Mouse (Mus musculus): Measurements from ENCODE around the gene Pgghg. TPM values are rescaled to one million over a fixed set of nuclear protein-coding genes. Genes with fewer than 3 reads are reported as not detected.
"Not testable (repeated sequence)": the region's sequence is repeated elsewhere in the genome, so short reads cannot be mapped to it uniquely, and the experiment has no call there.

Pgghg gene
- polyA plus RNA-seq, 1 experiment from 2014 or later = 13.9 TPM

DNA sequence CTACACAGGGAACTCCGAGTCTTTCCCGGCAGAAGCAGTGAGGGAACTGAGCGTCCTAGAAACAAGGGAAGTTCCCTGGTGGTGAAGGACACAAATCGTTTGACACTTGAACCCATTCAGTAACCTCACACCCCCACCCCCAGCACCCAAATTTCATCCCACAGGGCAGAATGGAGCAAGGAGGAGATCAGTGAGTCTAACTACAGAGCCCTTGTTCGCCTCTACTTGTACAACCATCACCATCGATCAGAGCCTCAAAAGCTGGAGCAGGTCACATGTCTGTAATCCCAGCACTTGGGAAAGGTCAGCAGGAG lies 15.3 kb downstream of the Pgghg start:
- Histone ChIP-seq H3K27ac (ENCODE audit: poor library complexity, severe bottlenecking) (peak overlapping the region; percentile 91), H3K9me3 (replicated peaks) (no peaks in the 10 kb centered on the region), H3K27me3 (replicated peaks) (peaks cover 13% of the 10 kb centered on the region; the same call in 1 of the 2 replicates), H3K4me1 (replicated peaks) (peaks cover 32% of the 10 kb centered on the region), H3K4me3 (no peak overlapping the region), H3K36me3 (peaks cover 3% of the 10 kb centered on the region; the same call in 1 of the 2 replicates), H3K4me2 (peak overlapping the region; percentile 81; the same call in 1 of the 2 replicates), H3K9ac (no peak overlapping the region)
- ATAC-seq (ENCODE audit: insufficient number of reproducible peaks, low FRiP score) = no peak
- WGBS = 37% methylated on average over 6 of the region's 6 CpGs

DNA sequence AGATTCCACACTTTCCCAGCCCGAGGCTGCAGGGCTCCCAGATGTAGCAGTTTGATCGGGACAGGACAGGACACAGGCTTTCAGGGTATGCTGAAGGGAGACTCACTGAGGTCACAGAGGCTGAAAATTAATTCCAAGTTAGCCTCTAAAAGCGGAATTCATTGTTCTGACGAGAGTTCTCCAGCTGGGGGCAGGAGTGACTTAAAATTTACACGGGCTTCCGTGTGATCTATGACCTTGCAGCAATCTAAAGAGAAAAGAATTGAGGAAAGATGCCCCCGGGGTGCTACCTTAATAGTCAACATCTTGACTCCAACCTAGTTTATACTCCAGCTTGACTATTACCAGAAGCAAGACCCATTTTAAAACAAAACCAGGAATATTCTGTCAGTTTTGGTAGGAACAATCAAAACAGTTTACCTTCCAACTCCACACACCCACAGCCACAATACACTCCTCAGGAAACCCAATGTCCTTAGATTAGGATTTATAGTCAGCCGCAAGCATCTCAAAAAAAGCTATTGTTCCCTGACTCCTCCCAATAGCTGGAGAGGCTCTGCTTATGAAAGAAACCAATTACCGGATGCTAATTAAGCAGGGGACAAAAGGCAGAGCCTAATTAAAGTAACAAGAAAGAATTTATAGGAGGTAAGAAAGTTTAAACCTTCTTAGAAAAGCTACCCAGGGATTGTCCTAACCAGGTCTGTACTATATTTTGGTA lies 18.1 kb downstream of the Pgghg start:
- Histone ChIP-seq H3K27me3 (replicated peaks) (peaks cover 13% of the 10 kb centered on the region), H3K9me3 (replicated peaks) (no peaks in the 10 kb centered on the region), H3K36me3 (no peaks in the 10 kb centered on the region), H3K4me1 (replicated peaks) (peaks cover 18% of the 10 kb centered on the region), H3K4me2 (no peak overlapping the region), H3K27ac (ENCODE audit: poor library complexity, severe bottlenecking) (no peak overlapping the region), H3K4me3 (no peak overlapping the region), H3K9ac (no peak overlapping the region)
- ATAC-seq (ENCODE audit: insufficient number of reproducible peaks, low FRiP score) = no peak
- WGBS = 15% methylated on average over 9 of the region's 9 CpGs

DNA sequence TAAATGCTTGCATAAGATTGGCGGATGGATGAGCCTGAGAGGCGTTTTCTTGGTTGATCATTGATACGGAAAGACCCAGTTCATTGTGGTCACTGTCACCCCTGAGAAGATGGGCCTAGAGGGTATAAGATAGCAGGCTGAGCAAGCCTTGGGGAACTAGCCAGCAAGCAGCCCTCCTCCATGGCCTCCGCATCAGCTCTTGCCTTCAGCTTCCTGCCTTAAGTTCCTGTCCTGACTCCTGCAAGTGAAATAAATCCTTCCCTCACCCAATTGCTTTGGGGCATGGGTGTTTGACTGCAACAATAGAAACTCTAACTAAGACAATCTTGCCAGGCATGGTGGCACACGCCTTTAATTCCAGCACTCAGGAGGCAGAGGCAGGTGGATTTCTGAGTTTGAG lies 18.8 kb downstream of the Pgghg start:
- WGBS = 75% methylated on average over 5 of the region's 5 CpGs
- Histone ChIP-seq H3K27me3 (replicated peaks) (peaks cover 18% of the 10 kb centered on the region), H3K27ac (ENCODE audit: poor library complexity, severe bottlenecking) (no peak overlapping the region), H3K4me2 (no peak overlapping the region), H3K4me1 (replicated peaks) (peaks cover 11% of the 10 kb centered on the region), H3K9ac (no peak overlapping the region), H3K36me3 (no peaks in the 10 kb centered on the region), H3K4me3 (no peak overlapping the region), H3K9me3 (replicated peaks) (no peaks in the 10 kb centered on the region)
- ATAC-seq (ENCODE audit: insufficient number of reproducible peaks, low FRiP score) = no peak

DNA sequence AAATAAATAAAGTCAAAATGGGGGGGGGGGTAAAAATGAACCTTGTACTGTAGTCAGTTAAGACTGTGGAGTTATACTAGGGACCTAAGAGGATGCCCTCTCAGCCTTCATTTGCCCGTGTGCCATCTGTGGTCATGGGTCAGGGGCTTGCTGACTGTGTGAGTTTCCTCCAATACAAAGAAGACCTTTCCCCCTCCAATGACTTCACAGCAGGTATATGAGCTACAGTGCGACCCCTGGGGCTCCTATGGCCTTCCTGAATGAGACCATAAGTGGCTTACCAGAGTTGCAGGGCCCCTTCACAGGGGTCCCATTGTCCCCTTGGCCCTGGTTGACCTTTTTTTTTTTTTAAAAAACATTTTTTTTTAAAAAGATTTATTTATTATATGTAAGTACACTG lies 20.2 kb downstream of the Pgghg start:
- Histone ChIP-seq H3K4me1 (replicated peaks) (peaks cover 2% of the 10 kb centered on the region; the same call in 1 of the 2 replicates), H3K4me3 (no peak overlapping the region), H3K27ac (ENCODE audit: poor library complexity, severe bottlenecking) (no peak overlapping the region), H3K27me3 (replicated peaks) (peaks cover 21% of the 10 kb centered on the region), H3K36me3 (no peaks in the 10 kb centered on the region), H3K9me3 (replicated peaks) (no peaks in the 10 kb centered on the region), H3K9ac (no peak overlapping the region), H3K4me2 (no peak overlapping the region)
- WGBS = 74% methylated on average over 2 of the region's 2 CpGs
- ATAC-seq (ENCODE audit: insufficient number of reproducible peaks, low FRiP score) = no peak

DNA sequence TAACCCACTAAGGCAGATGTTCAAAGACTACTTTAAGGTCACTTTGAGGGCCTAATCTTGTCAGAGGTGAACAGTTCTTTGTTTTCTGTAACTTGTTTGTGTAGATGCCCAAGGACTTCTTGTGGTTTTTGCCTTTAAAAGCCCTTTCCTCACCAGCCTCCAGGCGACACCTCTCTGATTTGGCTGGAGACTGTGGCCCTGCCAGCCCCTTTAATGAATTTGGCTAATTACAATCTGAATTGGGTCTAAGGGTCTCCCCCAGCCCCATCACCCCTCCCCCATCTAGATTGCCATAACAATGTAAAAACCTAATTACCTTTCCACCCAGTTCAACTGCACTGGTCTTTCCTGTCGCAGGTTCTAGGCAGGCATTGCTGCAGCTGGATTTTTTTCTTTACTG lies 21.5 kb downstream of the Pgghg start:
- Histone ChIP-seq H3K4me1 (replicated peaks) (0 out of 2 replicates have a peak, but pooled peaks cover 2% of the 10 kb centered on the region), H3K27me3 (replicated peaks) (peaks cover 35% of the 10 kb centered on the region), H3K36me3 (no peaks in the 10 kb centered on the region), H3K27ac (ENCODE audit: poor library complexity, severe bottlenecking) (no peak overlapping the region), H3K4me3 (no peak overlapping the region), H3K4me2 (no peak overlapping the region), H3K9me3 (replicated peaks) (no peaks in the 10 kb centered on the region), H3K9ac (no peak overlapping the region)
- no peak for ATAC-seq (ENCODE audit: insufficient number of reproducible peaks, low FRiP score)
- WGBS = 75% methylated on average over 2 of the region's 2 CpGs

DNA sequence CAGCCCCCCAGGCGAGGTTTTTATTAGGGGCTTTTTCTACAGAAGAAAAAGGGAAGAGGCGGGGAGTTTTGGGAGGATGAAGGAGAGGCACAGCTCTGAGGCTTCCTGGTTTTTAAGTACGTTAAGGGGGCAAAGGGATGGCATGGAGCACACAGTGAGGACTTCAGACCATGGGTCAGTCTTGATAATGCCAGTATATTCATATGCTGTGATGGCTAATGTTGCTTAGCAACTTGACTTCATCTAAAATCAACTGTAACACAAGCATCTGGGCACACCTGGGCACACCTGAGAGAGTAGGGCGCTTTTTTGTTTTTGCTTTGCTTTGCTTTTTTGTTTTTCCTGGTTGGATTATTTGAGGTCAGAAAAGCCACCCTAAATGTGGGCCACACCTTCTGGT lies 25.7 kb downstream of the Pgghg start, which contains the start of gene Ifitm1:
Gene Ifitm1, plus strand, starts transcription at position 301 of the 400 bp plus-strand sequence.
- Histone ChIP-seq H3K9ac (no peak within 1 kb of the TSS), H3K4me1 (replicated peaks) (peaks cover 16% of the 10 kb centered on the region), H3K27ac (ENCODE audit: poor library complexity, severe bottlenecking) (no peak within 1 kb of the TSS), H3K4me3 (no peak within 1 kb of the TSS), H3K9me3 (replicated peaks) (no peaks in the 10 kb centered on the region), H3K4me2 (no peak within 1 kb of the TSS), H3K27me3 (replicated peaks) (peaks cover 50% of the 10 kb centered on the region), H3K36me3 (no peaks in the 10 kb centered on the region)
- WGBS = 73% methylated on average over 4 of the region's 4 CpGs
- no peak for ATAC-seq (ENCODE audit: insufficient number of reproducible peaks, low FRiP score)

DNA sequence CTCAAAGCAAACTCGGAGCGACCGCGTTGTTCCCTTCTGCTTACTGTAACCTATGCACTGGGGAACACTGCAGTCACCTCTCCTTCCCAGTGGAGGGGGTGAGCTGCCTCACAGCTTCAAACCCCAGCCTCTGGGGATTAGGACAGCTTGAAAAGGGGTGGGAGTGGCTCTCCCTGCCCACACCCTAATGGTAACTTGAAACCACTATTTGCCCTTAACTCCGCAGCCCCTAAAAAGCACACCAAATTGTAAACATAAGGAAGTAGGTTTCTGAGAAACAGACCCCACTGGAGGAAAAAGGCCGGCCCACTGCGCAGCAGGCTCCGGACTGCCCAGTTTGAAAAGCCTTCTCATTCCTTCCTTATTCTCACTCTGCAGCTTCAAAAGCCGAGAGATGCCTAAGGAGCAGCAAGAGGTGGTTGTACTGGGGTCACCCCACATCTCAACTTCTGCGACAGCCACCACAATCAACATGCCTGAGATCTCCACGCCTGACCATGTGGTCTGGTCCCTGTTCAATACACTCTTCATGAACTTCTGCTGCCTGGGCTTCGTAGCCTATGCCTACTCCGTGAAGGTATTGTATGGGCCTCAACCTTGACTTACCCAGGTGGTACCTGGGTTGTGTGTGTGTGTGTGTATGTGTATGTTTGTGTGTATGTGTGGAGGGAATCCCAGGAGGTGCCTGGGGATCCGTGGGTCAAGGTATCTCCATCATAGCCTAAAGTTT lies 26.8 kb downstream of the Pgghg start:
- Histone ChIP-seq H3K27me3 (replicated peaks) (peaks cover 52% of the 10 kb centered on the region), H3K4me3 (no peak overlapping the region), H3K36me3 (no peaks in the 10 kb centered on the region), H3K4me2 (no peak overlapping the region), H3K27ac (ENCODE audit: poor library complexity, severe bottlenecking) (no peak overlapping the region), H3K9ac (no peak overlapping the region), H3K9me3 (replicated peaks) (no peaks in the 10 kb centered on the region), H3K4me1 (replicated peaks) (peaks cover 16% of the 10 kb centered on the region)
- ATAC-seq (ENCODE audit: insufficient number of reproducible peaks, low FRiP score) = no peak
- WGBS = 12% methylated on average over 14 of the region's 14 CpGs

DNA sequence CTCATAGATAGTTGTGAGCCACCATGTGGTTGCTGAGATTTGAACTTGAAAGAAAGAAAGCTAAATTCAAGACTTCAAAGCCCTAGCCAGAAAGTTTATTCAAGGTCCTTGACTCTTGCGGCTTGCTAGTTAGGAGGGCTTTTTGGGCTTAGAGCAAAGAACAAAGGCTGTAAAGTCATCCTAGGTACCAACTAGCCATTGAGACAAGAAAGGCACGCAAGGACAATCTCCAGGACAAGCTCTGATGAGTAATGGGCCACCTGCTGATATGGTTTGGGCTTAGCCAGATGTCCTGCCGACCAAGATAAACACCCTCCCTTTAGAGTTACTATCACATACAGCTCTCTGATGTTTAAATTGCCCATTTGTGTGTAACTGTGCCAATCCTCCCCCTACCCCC lies 27.5 kb downstream of the Pgghg start:
- not testable (repeated sequence) for H3K36me3 ChIP-seq; H3K9ac ChIP-seq; H3K9me3 ChIP-seq (replicated peaks); ATAC-seq (ENCODE audit: insufficient number of reproducible peaks, low FRiP score); H3K4me3 ChIP-seq; H3K4me2 ChIP-seq; H3K27ac ChIP-seq (ENCODE audit: poor library complexity, severe bottlenecking)
- Histone ChIP-seq H3K4me1 (replicated peaks) (peaks cover 16% of the 10 kb centered on the region), H3K27me3 (replicated peaks) (peaks cover 57% of the 10 kb centered on the region)
- 12% methylated on average over 3 of the region's 3 CpGs for WGBS

DNA sequence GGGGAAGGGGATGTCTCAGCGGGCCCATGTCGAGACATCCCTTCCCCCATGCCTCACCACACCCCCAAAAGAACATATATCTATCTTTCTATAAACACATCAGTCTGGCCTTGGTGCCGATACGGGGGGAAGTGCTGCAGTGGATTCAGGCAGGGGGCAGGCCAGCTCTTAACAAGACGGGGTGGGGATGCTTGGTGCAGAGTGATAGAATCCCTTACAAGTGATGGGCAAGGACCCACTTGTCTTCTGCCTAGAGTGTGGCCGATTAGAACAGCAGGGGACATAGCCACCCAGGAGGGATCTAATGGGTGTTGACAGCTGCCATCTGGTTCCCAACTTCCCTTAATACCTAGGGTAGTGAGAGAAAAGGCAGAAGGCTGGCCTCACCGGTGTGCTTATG lies 29.7 kb downstream of the Pgghg start:
- Histone ChIP-seq H3K27ac (ENCODE audit: poor library complexity, severe bottlenecking) (no peak overlapping the region), H3K36me3 (no peaks in the 10 kb centered on the region), H3K4me1 (replicated peaks) (peaks cover 16% of the 10 kb centered on the region), H3K27me3 (replicated peaks) (peaks cover 52% of the 10 kb centered on the region), H3K4me2 (no peak overlapping the region), H3K9me3 (replicated peaks) (no peaks in the 10 kb centered on the region), H3K9ac (no peak overlapping the region), H3K4me3 (no peak overlapping the region)
- no peak for ATAC-seq (ENCODE audit: insufficient number of reproducible peaks, low FRiP score)
- WGBS = 10% methylated on average over 7 of the region's 7 CpGs

DNA sequence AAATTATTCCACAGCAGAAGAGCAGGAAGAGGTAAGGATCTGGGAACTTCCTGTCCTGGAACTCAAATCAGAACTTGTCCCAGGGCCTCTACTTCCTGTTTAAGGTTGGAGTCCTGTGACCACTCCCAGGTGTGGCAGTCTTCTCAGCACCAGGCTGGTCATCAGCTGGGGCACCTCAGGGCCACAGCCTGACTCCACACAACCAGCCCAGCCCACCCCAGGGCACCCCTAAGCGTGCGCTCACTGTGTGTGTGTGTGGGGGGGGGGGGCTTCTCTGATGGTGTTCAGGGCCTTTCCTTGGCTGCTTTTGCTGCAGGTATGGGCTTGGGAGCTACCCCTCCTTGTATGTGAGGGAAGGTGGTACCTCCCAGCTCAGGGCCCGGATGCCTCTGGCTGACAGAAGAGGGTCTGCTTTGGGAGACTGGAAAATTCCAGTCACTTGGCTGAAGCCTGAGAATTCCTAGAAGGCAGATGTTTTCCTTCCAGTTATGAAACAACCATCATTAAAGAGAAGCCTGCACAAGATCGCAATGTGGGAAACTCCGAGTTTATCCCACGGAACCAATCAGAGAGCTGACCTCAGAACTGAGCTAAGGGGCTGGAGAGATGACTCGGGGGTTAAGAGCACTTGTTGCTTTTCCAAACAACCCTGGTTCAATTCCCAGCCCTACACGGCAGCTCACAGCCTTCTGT lies 30.4 kb downstream of the Pgghg start:
- Histone ChIP-seq H3K27me3 (replicated peaks) (peaks cover 53% of the 10 kb centered on the region), H3K9ac (no peak overlapping the region), H3K4me2 (no peak overlapping the region), H3K4me3 (no peak overlapping the region), H3K4me1 (replicated peaks) (peaks cover 16% of the 10 kb centered on the region), H3K36me3 (no peaks in the 10 kb centered on the region), H3K9me3 (replicated peaks) (no peaks in the 10 kb centered on the region), H3K27ac (ENCODE audit: poor library complexity, severe bottlenecking) (peak overlapping the region; percentile 30)
- ATAC-seq (ENCODE audit: insufficient number of reproducible peaks, low FRiP score) = peak; percentile 62; the same call in 1 of the 2 replicates
- WGBS = 53% methylated on average over 6 of the region's 8 CpGs
